Mouse (Mus musculus) hindlimb bud, embryonic 11.5 days (tissue): ENCODE results near the gene Rho.

Source experiments
- DNase-seq: peaks from one replicate; pipeline ENCODE4 v3.0.0-alpha.2; 2012; ENCODE audit warnings: low read depth, low spot score; ENCODE audit errors: extremely low spot score

Rho gene

DNA sequence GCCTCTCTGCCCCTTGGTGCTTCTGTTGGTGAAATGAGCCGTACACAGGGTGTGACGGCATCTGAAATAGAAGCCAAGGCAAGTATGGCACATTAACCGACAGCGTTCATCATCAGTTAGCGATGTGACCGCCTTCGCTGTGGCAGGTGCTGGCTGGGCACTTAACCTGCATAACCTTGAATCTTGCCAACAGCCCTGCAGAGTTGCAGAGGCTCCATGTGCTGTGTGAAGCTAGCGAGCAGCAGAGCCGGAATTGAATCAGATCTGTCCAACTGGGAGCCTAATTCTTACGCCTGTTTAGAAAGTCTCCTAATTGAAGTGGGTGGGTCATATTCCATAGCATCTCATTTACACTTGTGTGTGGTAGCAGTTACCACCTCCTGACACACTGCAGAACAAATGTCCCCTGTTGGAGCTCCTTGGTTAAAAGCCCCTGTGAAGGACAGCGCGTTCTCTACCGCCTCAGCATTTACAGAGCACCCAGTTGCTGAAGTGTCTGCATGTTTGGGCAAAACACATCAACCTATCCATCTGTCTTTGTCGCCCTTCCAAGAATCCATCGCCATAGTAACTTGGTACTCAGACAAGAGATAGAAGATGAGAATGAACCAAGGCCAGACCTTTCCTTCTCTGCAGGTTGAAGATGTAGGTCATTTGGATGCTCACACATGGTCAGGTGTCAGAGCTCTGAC, 16.9 kb upstream of the Rho start:
- DNase-seq = no peak

DNA sequence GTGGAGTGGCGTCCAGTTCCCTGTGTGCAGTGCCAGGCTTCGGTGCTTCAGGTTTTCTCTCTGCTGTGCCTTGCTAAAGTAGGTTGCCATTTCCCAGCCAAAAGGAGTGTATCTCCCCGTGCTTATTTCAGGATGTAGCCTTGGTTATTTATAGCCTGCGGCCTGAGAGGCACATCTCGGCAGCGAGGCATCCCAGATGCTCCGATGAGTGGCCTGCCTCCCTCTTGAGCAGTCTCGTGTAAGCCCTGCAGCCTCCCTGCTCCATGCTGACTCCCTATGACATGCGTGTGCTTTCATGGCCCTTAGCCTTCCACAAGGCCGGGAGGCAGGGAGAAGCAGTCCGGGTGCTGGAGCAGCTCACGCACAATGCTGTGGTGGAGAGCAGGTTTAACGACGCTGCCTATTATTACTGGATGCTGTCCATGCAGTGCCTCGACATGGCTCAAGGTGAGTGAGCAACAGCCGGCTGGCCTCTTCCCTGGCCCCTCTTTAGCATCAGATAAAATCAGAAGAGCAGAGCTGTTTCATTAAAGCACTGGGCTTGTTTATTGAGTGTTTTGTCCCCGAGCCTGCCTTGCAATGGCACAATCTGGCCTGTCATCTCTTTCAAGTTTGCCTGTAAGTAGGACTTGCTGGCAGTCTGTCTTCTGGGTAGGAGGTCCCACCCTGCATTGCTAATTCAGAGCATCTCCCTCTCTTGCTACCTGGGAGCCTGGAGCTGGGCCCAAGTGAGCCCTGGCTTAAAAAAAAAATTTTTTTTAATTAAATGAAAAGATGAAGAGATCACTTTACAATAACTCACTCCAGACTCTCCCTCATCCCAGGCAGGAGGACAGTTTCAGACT, 15.7 kb upstream of the Rho start:
- DNase-seq = no peak

DNA sequence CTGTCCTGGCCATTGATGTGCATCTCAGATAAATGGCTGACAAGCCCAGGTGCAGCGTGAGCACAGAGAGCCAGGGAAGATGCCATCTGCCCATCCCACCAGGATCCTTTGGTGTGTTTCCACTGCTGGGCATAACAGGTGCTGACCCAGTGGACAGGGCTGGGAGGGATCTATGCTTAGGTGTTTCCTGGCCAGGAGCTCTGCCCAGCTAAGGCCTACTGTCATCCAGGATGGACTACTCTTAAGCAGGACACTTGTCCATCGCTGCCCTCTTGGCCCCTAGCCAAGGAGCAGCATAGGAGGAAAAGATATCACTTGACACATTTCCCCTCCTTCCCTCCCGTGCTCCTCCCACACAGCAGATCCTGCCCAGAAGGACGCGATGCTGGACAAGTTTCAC, 14.9 kb upstream of the Rho start:
- no peak for DNase-seq

DNA sequence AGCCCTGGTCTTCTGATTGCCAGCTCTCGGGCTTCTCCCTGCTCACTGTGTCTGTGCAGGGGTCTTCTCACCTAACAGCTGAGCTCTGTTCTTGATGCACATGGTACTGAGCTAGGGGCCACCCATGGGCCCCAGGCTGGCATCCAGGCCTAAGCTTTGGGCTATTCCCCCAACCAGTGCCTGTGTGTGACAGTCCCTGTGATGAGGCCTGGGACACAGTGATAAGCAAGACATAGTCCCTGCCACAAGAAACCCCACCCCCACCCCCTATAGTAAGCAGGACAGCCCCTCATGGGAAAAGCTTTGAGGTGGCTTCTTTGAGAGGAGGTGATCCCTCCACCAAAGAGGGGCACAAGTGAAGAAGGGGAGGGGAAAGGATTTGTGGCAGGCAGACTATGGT, 12.9 kb upstream of the Rho start:
- no peak for DNase-seq

DNA sequence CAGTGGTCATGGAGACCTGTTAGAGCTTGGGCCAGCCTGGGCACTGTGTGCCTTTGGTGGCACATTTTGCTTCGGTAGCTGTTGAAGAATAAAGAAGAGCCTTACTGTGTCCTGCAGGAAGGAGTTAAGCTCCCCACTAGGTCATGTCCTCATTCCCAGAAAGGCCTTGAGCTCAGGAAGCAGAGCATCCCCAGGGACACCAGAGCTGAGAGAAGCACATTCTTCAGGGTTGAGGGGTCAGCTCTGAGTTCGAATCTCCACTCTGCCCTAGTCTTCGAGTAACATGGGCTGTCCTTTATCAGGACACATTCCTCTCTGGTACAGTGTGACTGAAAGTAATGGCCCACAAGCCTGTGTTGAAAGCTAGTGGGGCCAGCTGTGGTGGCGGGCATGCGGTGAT, 11.7 kb upstream of the Rho start:
- no peak for DNase-seq

DNA sequence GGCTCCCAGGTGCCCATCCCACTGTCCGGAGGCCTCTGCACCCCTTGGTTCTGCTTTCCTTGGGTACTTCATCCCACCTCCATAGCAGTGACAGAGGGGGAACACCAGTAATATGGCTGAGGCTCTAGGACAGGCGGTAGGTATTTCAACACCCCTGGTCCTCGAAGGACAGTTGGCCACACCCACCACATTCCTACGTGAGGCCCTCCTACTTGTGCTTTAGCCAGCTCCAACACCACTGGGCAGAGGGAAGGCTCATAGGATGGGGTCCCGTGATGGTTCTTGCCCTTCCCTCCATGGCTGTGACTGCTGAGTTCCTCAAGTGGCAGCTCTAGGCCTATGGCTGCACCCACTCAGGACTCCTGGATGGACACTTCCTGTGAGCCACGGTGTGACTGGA, 6.7 kb upstream of the Rho start:
- DNase-seq = no peak

DNA sequence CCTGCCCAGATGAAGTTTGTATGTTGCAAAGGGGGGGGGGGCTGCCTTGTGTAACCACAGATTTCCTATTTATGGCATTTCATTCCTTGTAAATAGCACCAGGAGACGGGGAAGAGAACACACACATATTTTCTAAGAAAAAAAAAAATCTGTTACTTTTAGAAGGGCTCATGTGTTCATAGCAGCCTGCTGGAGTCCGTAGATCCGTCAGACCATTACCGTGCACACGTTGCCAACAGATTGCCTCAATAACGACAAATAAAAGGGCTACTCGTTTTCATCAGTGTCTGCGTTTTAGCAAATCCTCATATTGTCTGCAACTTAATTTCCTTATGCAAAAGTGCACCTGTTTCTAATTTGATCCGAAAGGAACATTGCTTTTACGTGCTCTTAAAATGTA, 5.1 kb upstream of the Rho start:
- DNase-seq = no peak

DNA sequence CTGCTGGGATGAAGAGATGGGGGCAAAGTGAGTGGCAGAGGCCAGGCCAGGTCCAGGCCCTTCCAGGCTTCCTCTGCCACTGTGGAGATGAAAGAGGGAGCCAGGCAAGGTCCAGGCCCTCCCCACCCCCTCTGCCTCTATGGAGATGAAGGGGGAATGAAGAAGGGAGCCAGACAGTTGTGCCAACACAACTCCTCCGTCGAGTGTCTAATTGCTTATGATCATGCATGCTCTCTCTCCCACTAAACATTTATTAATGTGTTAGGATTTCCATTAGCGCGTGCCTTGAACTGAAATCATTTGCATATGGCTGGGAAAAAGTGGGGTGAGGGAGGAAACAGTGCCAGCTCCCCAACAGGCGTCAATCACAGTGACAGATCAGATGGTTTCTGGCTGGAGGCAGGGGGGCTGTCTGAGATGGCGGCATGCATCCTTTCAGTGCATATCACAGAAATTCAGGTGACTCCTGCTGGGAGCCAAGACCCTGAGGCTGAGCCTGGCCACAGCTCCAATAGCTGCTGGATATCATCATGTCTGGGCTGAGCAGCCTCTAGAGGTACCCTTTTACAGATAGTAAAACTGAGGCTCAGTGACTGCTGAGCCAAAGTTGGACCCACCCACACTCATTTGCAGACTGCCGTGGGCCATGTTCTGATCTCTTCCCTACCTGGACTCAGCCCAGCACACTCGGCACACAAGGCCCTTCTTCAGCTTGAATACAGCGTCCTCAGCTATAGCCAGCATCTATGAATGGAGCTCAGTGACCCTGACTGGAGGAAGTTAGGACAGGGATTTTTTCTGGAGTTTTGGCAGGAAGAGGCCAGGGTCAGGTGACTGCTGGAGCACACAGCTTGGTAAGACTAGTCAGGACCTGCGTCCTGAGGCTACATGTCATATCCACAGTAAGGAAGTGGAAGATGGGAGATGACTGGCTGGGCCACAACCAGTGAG, 4.0 kb upstream of the Rho start:
- DNase-seq = no peak

DNA sequence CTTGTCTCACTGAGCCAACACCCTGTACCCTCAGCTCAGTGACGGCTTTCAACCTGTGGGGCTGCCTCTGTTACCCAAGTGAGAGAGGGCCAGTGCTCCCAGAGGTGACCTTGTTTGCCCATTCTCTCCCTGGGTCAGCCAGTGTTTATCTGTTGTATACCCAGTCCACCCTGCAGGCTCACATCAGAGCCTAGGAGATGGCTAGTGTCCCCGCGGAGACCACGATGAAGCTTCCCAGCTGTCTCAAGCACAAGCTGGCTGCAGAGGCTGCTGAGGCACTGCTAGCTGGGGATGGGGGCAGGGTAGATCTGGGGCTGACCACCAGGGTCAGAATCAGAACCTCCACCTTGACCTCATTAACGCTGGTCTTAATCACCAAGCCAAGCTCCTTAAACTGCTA, 1.5 kb upstream of the Rho start:
- DNase-seq = no peak

DNA sequence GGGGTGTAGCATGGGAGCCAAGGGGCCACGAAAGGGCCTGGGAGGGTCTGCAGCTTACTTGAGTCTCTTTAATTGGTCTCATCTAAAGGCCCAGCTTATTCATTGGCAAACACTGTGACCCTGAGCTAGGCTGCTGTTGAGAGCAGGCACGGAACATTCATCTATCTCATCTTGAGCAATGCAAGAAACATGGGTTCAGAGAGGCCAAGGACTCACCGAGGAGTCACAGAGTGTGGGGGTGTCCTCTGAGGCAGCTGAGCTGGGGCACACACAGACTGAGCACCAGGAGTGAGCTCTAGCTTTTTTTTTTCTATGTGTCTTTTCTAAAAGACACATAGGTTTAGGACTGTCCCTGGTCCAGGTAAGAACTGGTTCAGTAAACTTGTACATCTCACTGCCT, 843 bp downstream of the Rho start:
- no peak for DNase-seq

DNA sequence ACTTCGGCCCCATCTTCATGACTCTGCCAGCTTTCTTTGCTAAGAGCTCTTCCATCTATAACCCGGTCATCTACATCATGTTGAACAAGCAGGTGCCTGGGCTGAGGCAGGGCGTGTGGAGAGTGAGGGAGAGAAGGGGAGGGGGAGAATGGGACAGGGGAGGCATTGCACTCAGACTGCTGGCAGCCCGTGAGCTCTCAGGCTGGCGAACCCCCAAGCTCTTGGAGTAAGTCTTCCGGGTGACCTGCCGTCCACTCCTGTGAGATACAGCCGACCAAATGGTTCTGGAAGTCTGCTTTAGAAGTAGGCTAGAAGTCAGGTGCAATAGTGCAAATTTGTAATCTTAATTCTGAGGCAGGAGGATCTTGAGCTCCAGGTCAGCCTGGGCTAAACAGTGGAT, 4.0 kb downstream of the Rho start:
- no peak for DNase-seq

DNA sequence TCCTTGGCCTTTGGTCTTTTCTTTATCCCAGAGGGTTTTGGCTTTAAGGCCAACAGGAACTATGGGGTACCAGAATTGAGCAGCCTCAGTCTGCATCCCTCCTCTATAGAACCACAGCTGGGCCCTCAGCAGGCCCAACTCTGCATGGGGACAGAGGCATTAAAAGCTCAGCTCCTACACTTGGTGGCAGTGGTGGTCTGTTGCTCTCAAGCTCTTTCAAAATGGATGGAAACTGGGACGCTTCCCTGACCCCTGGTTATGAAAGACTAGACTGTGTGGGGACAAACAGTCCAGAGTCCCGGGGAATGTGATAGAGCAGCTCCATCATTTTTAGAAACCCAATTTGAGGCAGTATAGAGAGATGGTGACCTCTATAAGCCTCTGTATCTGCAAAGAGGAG, 6.5 kb downstream of the Rho start:
- DNase-seq = no peak

DNA sequence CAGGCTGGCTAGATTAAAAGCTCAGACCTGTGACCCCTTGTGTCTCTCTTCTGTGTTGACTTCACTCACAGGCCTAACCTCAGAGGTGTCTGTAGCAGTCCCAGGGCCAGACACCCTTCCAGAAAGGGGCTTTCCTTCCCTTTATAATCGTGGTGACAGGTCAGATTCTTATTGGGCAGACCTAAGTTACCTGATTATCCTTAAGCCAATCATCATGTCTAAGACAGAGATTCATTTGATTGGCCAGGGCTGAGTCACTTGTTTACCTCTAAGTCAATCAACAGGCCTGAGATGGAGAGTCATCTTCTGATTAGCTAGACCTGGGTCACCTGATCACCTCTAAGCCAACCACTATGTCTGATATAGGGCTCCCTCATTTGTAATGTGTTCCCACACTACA, 7.2 kb downstream of the Rho start:
- no peak for DNase-seq

DNA sequence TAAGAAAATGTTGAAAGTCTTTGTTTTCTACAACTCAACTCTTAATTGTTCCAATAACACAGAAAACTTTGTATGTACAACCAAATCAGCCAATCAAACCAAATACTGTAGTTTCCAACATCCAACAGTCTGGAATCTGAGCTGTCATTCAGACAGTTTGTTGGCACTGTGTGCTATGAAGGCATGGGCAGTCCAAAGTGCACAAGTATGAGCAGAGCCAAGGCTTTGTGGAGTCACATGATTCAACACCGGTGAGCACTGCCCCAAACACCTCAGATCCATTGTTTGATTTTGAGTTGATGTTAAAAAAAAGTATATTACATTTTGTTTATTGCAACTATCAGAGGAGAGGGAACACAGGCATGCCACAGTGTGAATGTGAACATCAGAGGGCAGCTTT, 9.1 kb downstream of the Rho start:
- DNase-seq = no peak

DNA sequence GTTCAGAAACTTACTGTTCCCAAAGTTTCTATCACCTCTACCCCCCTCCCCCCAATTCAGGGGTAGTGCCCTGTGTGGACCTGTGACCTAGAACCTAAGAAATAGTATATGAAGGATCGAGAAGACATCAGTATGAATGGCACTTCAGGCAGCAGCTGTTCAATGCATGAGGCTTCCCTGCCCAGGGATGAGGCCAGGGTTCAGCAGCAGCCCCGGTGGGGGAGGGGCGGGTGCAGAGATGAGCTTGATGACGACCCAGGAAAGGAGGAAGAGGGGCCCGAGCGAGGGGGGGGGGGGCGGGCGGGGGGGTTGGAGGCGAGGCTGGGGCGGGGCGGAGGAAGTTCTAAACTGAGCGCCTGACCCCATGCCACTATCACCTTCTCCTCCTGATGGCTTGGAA, 9.6 kb downstream of the Rho start:
- DNase-seq = no peak

DNA sequence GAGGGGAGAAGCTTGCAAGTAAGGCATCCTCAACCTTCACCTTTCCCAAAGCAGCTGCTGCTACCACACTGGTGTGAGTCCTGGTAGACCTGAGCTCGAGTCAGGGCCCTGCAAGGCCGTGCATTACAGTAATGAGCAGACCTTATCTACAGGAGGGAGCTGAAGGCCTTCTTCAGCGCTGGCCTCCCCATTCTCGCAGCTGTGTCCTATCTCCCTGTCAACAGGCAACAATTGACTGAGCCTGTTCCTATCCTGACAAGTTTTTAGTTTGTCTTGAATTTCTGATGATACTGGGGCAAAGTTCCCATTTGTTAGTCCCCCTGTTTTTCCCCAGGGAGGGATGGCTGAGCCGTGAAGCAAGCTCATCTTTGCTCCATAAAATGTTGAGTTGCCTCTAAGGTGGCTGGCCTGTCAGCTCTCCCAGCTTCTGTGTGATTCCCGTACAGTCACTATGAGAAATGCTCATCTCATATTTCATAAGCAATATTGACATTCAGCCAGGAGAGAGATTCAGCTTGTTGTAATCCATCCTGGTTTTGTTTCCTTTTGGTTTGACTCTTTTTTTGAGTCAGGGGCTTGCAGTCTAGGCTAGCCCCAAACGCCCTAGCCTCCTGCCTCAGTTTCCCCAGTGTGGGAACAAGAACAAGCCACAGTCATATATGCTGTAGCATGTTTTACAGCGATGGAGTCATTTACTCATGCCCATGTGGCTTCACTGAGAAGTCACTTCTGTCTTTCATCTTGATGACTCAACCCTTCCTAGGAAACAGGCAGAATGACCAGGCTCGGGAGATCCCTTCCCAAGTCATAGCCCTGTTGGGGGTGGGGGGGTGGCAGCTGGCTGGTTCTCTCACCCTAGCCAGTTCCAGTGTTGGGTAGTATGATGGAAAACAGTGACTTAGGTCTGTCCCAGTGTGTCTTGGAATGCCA, 12.2 kb downstream of the Rho start:
- no peak for DNase-seq

DNA sequence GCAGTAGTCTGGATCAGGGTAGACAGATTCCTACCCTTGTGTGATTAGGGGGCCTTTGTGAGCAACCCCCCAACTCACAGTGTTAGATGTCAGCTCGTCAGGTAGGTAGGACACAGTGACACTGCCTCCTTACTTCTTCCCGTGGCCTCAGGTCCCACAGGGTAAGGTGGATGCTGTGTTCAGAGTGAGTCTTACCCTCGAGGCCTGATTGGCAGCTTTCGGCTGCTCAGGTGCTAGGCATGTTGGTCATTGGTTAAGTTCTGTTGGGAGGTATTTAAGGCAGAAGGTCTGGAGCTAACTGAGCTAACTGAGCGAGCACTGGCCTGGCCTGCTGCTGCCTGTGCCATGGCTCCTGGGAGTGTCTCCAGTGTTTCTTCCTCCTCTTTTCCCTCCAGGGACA, 13.1 kb downstream of the Rho start, which contains the start of gene H1foo:
Gene H1foo, plus strand, starts transcription at position 301 of the 400 bp plus-strand sequence.
- DNase-seq = no peak

DNA sequence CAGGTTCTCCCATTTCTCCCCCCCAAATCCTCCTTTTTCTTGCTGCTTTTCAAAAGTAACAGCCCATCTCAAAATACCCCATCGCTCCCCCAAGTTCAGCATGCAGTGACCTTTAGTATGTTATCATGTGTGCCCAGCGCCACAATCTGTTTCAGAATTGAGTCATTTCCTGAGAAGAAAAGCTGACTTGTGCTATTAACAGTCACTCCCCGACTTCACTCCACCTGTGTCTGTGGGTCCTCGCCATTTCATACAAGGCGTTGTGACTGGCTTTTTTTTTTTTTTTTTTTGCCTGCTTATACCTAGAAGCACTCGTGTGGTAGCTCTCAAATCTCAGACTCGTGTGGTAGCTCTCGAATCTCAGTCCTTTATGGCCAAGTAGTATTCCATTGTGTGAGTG, 14.1 kb downstream of the Rho start:
- DNase-seq = no peak

DNA sequence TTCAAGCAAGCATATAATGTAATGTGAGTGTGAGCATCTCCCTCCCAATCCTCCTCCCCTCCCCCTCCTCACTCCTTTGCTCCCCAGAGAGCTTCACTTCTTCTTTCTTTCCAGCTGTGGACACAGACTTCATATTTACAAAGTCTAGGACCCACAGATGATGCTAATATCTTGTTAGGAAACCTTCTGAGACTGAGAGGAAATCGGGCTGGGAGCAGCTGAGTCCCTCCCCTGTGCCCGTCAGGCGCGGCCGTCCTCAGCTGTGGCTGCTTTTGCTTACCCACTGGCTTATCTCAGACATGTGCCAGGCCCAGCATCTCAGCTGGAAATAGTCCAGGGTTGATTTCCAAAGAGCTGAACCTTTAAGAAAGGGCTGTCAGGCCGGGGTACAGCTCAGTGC, 14.8 kb downstream of the Rho start:
- no peak for DNase-seq

DNA sequence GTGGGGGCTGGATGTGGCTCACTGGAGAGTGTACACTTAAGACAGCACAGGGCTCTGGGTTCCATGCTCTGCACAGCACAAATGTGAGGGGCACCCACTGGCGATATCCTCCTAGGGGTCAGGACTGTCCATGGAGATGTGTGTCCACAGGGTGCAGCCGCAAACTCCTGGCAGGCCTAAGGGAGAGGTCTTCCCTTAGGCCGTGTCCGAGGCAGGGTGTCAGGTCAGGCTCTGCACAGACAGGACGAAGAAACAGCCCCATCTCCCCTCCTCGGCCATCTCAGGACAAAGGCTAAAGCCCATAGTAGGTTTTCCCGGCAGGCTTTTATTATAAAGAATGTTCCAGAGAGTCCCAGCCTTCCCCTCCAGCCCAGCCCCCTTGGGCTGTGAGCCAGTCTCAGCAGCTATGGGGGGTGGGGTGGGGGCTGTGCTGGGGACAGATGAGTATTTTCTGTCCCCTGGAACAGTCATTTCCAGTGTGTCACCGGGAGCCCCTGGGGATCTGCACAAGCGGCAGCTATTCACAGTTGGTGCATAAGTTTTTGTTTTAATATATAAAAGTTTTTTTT, 23.0 kb downstream of the Rho start:
- DNase-seq = no peak
